Mouse (Mus musculus): ENCODE results near the gene Cpxm2.

DNA sequence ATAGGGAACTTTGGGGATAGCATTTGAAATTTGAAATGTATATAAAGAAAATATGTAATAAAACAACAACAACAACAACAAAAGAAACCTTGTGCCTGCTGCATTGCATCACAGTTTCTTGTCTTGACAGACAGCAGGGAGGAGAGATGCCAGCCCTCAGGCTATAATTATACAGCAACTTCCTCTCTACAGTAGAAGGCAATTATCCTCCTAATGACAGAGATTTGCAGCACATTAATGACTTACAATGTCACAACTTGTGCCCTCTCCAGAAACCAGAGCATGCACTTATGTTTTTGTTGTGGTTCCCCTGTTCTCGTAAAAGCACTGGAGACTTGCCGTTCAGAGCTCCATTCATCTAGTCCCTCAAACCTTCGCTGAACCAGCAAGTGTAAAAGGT is 44.2 kb downstream of the Cpxm2 start:
- no peak for TF ChIP-seq CTCF (IDR thresholded peaks at IDR 0.05; ENCODE audit: control insufficient read depth, insufficient read depth, insufficient read length)
- TF ChIP-seq MYOG (IDR thresholded peaks at IDR 0.05; ENCODE audit: control insufficient read depth, extremely low read depth, insufficient read length) = no peak
- TF ChIP-seq MAX (IDR thresholded peaks at IDR 0.05) = no peak
- TF ChIP-seq MYOD1 (IDR thresholded peaks at IDR 0.05; ENCODE audit: control insufficient read depth, insufficient read length, low read depth) = no peak
- TF ChIP-seq USF1 (IDR thresholded peaks at IDR 0.05; ENCODE audit: low read depth) = no peak
- no peak for TF ChIP-seq CEBPB (IDR thresholded peaks at IDR 0.05; ENCODE audit: low read depth)

Measured in C2C12 (cell line).